Mouse (Mus musculus) midbrain, embryonic 14.5 days (tissue): Measurements from ENCODE around the gene Togaram2. TPM values are rescaled to one million over a fixed set of nuclear protein-coding genes. Genes with fewer than 3 reads are reported as not detected.
"Not testable (repeated sequence)": the region's sequence is repeated elsewhere in the genome, so short reads cannot be mapped to it uniquely, and the experiment has no call there.

ENCODE experiments used
- ATAC-seq: fragments of 200-750 bp; cut with Nextera tagmentation; 2 replicates; pipeline ENCODE4 v1.8.0; 2017; ENCODE audit warnings: moderate number of reproducible peaks, moderate library complexity; ENCODE audit not compliant: low FRiP score, low TSS enrichment
- DNase-seq: peaks from one replicate; pipeline ENCODE4 v3.0.0-alpha.2; 2015
- H3K27ac ChIP-seq: fragments of 300-500 bp; sonication (generic); replicated peaks from 2 replicates; pipeline ENCODE4 v1.5.1; 2014; ENCODE audit warnings: mild to moderate bottlenecking, low read depth, low read length, moderate library complexity
- H3K27me3 ChIP-seq: fragments of 300-500 bp; sonication (generic); 2 replicates; pipeline ENCODE4 v1.6.1; 2014; ENCODE audit warnings: low read length, control low read depth, mixed read lengths; ENCODE audit not compliant: control insufficient read depth, insufficient read depth
- H3K36me3 ChIP-seq: fragments of 300-500 bp; sonication (generic); 2 replicates; pipeline ENCODE4 v1.6.1; 2014; ENCODE audit warnings: low read length, control low read depth; ENCODE audit not compliant: control insufficient read depth, insufficient read depth
- H3K4me1 ChIP-seq: fragments of 300-500 bp; sonication (generic); 2 replicates; pipeline ENCODE4 v1.6.1; 2014; ENCODE audit warnings: mild to moderate bottlenecking, antibody characterized with exemption, low read length, control low read depth; ENCODE audit not compliant: control insufficient read depth, insufficient read depth
- H3K4me2 ChIP-seq: fragments of 300-500 bp; sonication (generic); 2 replicates; pipeline ENCODE4 v1.6.1; 2014; ENCODE audit warnings: mild to moderate bottlenecking, low read length, moderate library complexity
- H3K4me3 ChIP-seq: fragments of 300-500 bp; sonication (generic); replicated peaks from 2 replicates; pipeline ENCODE4 v1.5.1; 2014; ENCODE audit warnings: low read depth, low read length
- H3K9ac ChIP-seq: fragments of 300-500 bp; sonication (generic); replicated peaks from 2 replicates; pipeline ENCODE4 v1.6.1; 2014; ENCODE audit warnings: mild to moderate bottlenecking, low read length, moderate library complexity
- H3K9me3 ChIP-seq: fragments of 300-500 bp; sonication (generic); 2 replicates; pipeline ENCODE4 v1.6.1; 2016; ENCODE audit warnings: low read length, control low read depth, mixed read lengths; ENCODE audit not compliant: control insufficient read depth
- WGBS: fragments of 180-500 bp; shearing (Covaris S2); extraction: QIAGEN DNeasy Blood & Tissue Kit; methylation state at CpG from one replicate; pipeline ENCODE4 v1.1.7; 2014; 5-methylcytosine and 5-hydroxymethylcytosine counted together
- polyA plus RNA-seq: library from polyadenylated mRNA; unstranded; fragments of >200 nt; fragmentation: Nextera tagmentation; extraction: Ambion mirVana; gene quantifications from 2 replicates; pipeline ENCODE4 v1.2.1, GENCODE M21; 2014

Gene Togaram2
- 0.14 and 0.35 TPM in 2 replicates for polyA plus RNA-seq

DNA sequence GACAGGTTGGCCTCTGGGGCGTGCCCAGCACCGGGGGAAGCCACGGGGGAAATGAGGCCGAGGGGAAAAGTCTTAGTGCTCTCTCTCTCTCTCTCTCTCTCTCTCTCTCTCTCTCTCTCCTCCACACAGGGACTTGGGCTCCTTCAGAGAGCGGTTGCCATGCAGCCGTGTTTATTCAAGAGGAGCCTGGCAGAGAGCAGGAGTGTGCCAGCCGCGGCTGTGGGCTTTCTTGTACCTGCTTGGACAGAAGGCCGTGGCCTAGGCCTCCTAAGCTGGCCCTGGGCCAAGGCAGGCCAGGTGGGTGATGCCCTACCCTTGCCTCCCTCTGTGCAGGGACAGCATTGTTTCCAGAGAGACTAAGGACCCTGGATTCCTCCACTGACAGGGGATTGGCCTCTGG, at the start of gene Togaram2:
Gene Togaram2 (plus strand): TSS at position 170 of the 400 bp plus-strand sequence.
- H3K9ac ChIP-seq = no peak within 1 kb of the TSS
- no peaks in the 10 kb centered on the region for H3K27me3 ChIP-seq
- 41% methylated on average over 9 of the region's 9 CpGs for WGBS
- H3K27ac ChIP-seq = no peak within 1 kb of the TSS
- no peaks in the 10 kb centered on the region for H3K4me1 ChIP-seq
- H3K9me3 ChIP-seq = no peaks in the 10 kb centered on the region
- no peak for DNase-seq
- H3K4me2 ChIP-seq = no peak within 1 kb of the TSS
- ATAC-seq = no peak
- no peak within 1 kb of the TSS for H3K4me3 ChIP-seq
- no peaks in the 10 kb centered on the region for H3K36me3 ChIP-seq

DNA sequence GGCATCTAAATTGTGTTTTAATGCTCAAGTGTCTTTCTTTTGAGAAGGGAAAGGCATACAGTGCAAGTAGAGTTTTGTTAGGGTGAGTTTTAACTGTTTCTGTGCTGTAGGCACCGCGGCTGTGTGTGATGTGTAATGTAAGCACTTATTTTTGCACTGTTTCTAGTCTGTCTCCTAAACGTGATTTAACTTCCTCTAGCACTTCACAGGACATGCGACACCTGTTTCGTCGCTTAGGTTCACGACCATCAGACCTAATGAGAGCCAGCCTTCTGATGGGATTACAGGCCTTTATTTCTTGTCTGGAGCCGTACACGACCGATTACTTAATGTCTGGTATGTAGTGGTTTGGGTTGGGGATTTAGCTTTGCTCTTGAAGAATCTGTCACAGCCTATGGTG, 41.3 kb upstream of the Togaram2 start:
- no peak overlapping the region for H3K4me2 ChIP-seq
- WGBS = 91% methylated on average over 10 of the region's 10 CpGs
- H3K4me3 ChIP-seq = no peak overlapping the region
- H3K27me3 ChIP-seq = no peaks in the 10 kb centered on the region
- no peak overlapping the region for H3K27ac ChIP-seq
- no peaks in the 10 kb centered on the region for H3K9me3 ChIP-seq
- no peaks in the 10 kb centered on the region for H3K4me1 ChIP-seq
- H3K36me3 ChIP-seq = peaks cover 73% of the 10 kb centered on the region
- H3K9ac ChIP-seq = no peak overlapping the region
- no peak for ATAC-seq
- no peak for DNase-seq

DNA sequence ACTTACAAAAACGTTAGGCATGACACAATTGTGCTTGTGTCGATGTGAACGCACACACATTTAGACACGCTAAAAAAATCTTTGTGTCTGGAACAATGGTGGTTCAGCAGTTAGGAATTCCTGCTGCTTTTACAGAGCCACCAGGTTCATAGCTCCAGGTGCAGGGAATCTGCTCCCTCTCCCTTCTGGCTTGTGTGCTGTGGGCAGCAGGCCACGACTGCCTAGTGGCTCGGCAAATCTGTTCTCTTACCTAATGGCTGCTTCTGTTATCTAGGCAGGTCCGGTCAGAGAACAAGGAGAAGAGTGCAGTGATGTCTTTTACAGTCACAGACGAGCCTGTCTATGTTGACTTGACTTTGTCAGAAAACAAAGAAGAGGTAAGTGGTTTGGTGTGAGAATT, 39.7 kb upstream of the Togaram2 start:
- DNase-seq (no peak), ATAC-seq (no peak)
- Histone ChIP-seq H3K9ac (no peak overlapping the region), H3K27me3 (no peaks in the 10 kb centered on the region), H3K36me3 (peaks cover 71% of the 10 kb centered on the region), H3K4me1 (no peaks in the 10 kb centered on the region), H3K9me3 (no peaks in the 10 kb centered on the region), H3K4me2 (no peak overlapping the region), H3K4me3 (no peak overlapping the region), H3K27ac (no peak overlapping the region)
- 85% methylated on average over 8 of the region's 8 CpGs for WGBS

DNA sequence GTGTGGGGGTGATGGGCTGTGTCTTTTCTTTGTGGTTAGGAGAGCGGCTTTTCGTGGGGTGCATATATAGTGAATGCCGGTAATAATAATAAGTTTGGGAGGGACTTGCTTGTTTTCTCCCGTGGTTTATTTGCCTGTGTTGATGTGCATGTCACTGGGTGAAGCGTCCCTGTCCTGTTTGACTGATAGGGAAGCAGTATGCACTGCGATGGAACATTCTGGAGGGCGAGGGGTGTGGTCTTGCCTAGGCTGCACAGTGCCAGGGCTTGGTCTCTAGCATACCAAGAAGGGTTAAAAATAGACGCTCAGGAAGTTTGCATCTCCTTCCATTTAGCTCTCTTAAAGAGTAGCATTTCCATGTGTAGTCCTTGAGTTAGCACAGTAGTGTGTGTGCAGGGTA, 36.3 kb upstream of the Togaram2 start:
- peaks cover 82% of the 10 kb centered on the region for H3K36me3 ChIP-seq
- H3K27ac ChIP-seq = no peak overlapping the region
- H3K9ac ChIP-seq = no peak overlapping the region
- no peaks in the 10 kb centered on the region for H3K9me3 ChIP-seq
- no peaks in the 10 kb centered on the region for H3K27me3 ChIP-seq
- H3K4me2 ChIP-seq = no peak overlapping the region
- no peaks in the 10 kb centered on the region for H3K4me1 ChIP-seq
- H3K4me3 ChIP-seq = no peak overlapping the region
- DNase-seq (no peak), ATAC-seq (no peak)
- 94% methylated on average over 8 of the region's 8 CpGs for WGBS

DNA sequence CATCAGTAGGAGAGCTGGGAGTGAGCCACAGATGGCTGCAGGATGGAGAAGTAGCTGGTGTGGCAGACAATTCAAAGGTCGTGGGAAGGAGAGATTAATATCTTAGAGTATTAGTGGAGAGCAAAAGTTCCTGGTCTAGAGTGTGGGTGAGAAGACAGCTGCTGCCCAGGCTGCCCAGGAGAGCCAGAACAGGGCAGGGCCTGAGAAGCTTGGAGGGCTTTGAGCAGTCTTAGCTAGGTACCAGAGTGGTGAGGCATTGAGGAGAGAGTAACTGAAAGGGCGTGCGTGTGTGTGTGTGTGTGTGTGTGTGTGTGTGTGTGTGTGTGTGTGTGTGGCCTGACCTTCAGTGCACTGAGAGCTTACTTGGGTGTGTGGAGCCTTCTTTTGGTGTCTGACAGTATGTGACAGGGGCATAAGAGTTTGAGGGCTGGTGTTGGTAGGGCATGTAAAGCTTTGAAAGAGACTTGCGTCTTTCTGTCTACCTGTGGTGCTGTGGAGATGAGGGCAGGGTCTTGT, 35.3 kb upstream of the Togaram2 start:
- no peak overlapping the region for H3K4me3 ChIP-seq
- DNase-seq = no peak
- H3K27ac ChIP-seq = no peak overlapping the region
- H3K4me2 ChIP-seq = no peak overlapping the region
- H3K36me3 ChIP-seq = peaks cover 86% of the 10 kb centered on the region
- no peaks in the 10 kb centered on the region for H3K9me3 ChIP-seq
- H3K9ac ChIP-seq = no peak overlapping the region
- no peak for ATAC-seq
- no peaks in the 10 kb centered on the region for H3K27me3 ChIP-seq
- WGBS = 92% methylated on average over 4 of the region's 4 CpGs
- no peaks in the 10 kb centered on the region for H3K4me1 ChIP-seq

DNA sequence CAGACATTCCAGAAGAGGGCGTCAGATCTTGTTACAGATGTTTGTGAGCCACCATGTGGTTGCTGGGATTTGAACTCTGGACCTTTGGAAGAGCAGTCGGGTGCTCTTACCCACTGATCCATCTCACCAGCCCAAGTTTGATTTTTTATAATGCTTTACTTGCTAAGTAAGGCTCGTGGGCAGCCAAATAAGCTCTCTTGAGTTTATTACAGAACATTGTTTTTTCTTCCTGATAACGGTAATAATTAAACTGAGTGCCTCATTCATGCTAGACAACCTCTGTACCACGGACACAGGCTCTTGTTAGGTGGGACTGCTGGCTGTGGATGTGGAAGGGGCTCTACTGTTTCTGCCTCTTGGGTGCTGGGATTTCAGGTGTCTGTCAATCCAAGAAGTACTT, 34.0 kb upstream of the Togaram2 start:
- not testable (repeated sequence) for H3K4me2 ChIP-seq, H3K4me3 ChIP-seq, ATAC-seq, H3K9me3 ChIP-seq, H3K27ac ChIP-seq, H3K9ac ChIP-seq, DNase-seq, H3K4me1 ChIP-seq, H3K27me3 ChIP-seq
- H3K36me3 ChIP-seq = peaks cover 82% of the 10 kb centered on the region
- WGBS = 91% methylated on average over 5 of the region's 5 CpGs

DNA sequence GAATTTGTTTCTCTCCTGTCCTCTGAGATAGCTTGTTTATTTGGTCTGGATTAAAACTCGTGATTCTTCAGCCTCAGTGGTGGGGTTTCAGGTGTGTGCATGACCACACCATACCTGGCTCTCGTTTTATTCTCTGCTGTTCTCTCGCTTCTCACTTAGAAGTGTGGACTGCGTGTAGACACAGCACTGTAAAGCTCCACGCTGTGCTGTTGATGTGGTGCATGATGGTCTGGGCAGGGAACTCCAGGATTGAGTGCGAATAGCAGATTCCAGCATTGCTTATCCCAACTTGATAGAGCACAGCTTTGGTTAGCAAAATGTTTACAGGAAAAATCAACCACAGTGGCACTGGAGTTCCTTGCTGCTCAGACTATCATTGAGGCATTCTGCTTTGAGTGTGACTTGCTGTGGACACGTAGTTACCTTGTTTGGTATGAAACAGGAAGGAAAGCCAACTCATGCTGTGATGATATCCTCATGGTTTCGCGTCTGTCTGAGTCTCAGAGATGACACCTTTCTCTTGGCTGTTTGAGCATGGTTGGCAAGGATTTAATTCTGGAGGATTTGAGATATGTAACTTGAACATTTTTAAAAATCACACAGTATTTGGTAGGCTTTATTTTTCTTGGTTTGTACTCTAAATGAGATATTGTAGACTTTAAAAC, 32.5 kb upstream of the Togaram2 start:
- H3K36me3 ChIP-seq = peaks cover 79% of the 10 kb centered on the region
- H3K9ac ChIP-seq = no peak overlapping the region
- H3K4me1 ChIP-seq = no peaks in the 10 kb centered on the region
- ATAC-seq = no peak
- H3K9me3 ChIP-seq = no peaks in the 10 kb centered on the region
- no peak for DNase-seq
- no peaks in the 10 kb centered on the region for H3K27me3 ChIP-seq
- H3K4me2 ChIP-seq = no peak overlapping the region
- H3K4me3 ChIP-seq = no peak overlapping the region
- no peak overlapping the region for H3K27ac ChIP-seq
- 92% methylated on average over 9 of the region's 9 CpGs for WGBS

DNA sequence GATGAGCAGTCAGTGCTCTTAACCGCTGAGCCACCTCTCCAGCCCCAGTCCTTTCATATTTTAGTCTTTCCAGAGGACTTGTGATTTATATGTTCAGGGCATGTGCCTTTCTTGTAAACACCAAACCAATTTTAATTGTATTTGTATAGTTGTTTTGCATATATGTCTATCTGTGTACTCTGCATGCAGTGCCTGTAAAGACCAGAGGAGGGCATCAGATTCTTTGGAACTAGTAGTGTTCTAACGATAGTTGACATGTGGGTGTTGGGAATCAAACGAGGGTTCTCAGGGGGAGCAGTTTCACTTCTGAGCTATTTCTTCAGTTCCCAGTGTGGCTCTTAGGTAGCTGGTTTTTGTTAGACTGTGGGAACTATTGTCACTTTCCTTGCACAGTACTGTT, 30.9 kb upstream of the Togaram2 start:
- DNase-seq = no peak
- no peaks in the 10 kb centered on the region for H3K27me3 ChIP-seq
- 89% methylated on average over 3 of the region's 3 CpGs for WGBS
- no peaks in the 10 kb centered on the region for H3K4me1 ChIP-seq
- no peak overlapping the region for H3K4me2 ChIP-seq
- no peak overlapping the region for H3K9ac ChIP-seq
- ATAC-seq = no peak
- no peaks in the 10 kb centered on the region for H3K9me3 ChIP-seq
- no peak overlapping the region for H3K27ac ChIP-seq
- H3K4me3 ChIP-seq = no peak overlapping the region
- H3K36me3 ChIP-seq = peaks cover 69% of the 10 kb centered on the region

DNA sequence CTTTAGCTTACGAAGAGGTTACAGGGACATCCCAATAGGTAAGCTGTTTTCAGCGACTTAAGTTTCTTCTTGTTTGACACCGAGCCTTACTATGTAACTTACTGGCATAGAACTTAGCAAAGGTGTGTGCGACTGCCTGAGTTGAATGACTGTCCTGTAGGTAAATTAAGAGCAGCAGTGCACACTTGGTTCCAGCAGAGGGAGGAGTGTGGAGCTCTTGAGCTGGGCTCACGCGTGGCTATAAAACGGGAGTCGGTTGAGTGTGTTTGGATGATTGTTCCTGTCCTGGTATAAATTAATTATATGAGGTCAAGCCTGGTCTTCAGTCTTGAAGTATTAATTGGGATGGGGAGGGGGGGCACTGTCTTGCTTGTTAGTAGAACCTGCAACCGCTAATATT, 23.1 kb upstream of the Togaram2 start:
- WGBS = 94% methylated on average over 9 of the region's 9 CpGs
- H3K9ac ChIP-seq = no peak overlapping the region
- no peak overlapping the region for H3K27ac ChIP-seq
- H3K4me3 ChIP-seq = no peak overlapping the region
- ATAC-seq (no peak), DNase-seq (no peak)
- no peaks in the 10 kb centered on the region for H3K9me3 ChIP-seq
- H3K27me3 ChIP-seq = no peaks in the 10 kb centered on the region
- H3K36me3 ChIP-seq = peaks cover 64% of the 10 kb centered on the region
- no peaks in the 10 kb centered on the region for H3K4me1 ChIP-seq
- no peak overlapping the region for H3K4me2 ChIP-seq
